Mouse (Mus musculus) CH12F3 (cell line): ENCODE results near the gene Paqr8.

Experiments
- in situ Hi-C: fragments of 300-500 bp; cut with MboI; formaldehyde crosslinking; loops from 2 replicates; pipeline ENCODE4 v1.14.3; 2020; ENCODE audit warnings: low sequenced_read_pairs

Paqr8 gene

DNA sequence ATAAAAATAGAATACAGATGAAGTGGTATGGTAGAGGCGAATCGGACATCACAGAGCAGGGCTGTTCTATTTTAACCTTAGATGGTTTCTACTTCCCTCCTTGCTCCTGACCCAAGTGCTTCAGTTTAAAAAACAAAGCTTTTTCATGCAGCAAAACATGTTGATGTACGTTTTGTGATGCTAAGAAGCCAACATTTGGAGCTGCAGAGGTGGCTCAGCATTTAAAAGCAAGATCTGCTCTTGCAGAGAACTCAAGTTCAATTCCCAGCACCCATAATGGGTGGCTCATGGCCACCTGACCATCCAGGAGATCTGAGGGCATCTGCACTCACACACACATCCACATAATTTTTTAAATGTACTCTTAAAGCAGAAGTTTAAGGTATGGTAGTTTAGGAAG, 64.5 kb downstream of the Paqr8 start:
- in situ Hi-C loops: no loop called here

DNA sequence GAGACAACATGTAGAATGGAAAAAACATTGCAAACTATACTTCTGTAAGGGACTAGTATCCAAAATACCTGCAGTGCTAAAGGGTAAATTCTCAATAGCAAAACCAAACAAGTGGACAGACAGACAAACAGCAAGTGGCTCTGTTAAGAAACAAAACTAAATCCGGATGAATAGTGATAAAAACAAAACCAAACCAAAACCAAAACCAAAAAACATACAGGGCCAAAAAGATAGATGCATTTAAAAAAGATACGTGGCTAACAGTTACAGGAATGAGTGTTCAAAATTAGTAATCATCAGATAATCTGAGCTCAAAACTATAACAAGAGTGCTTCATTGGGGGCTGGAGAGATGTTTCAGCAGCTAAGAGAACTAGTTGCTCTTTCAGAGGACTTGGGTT, 79.2 kb downstream of the Paqr8 start:
- in situ Hi-C loops: no loop called here

DNA sequence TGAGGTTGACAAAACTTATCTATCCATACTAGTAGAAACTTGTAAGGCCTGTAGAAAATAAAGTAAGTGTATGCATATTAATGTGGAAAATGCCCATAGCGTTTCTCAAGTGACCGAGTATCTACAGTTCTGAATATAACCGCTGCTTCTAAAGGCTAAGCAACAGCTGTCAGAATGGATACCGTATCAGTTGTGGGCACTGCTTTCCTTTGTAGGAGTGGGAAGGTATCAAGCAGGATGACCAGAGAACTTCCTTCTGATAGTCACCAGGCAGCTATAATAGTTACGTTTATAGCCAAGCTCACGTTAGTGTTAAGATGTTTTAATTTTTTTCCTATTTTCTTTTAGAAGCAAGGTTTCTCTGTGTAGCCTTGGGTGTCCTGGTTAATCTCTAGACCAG, 83.0 kb downstream of the Paqr8 start:
- in situ Hi-C loops: no loop called here

DNA sequence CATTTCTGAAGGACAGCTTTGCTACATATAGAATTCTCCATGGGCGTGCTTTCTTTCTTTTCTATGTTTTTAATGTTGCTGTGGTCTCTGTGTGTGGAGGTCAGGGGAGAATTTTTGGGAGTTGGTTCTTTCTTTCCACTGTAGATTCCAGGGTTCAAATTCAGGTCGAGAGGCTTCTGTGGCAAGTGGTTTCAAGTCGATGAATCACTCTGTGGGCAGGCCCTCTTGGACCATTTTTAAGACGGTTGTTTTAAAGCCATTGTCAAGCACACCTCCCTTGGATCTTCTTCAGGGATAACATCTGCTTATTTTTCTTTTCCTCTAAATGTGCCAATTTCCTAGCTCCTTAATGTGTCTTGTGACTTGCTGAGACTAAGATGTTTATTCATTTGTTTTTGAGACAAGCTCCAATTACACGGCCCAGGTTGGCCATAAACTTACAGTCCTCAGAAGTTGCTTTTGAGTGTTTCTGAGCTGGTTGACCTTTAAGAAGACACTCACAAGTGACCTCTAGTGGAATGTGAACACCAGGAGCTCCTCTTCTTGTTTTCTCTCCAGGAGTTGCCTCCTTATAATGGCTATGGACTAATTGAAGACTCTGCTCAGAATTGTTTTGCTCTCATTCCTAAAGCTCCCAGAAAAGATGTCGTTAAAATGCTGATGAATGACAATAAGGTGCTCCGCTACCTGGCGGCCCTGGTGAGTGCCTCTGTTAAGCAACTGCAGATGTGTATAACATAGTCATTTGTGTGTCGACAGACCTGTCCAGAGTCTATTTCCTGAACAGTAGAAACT, 84.1 kb downstream of the Paqr8 start:
- in situ Hi-C loops: no loop called here

DNA sequence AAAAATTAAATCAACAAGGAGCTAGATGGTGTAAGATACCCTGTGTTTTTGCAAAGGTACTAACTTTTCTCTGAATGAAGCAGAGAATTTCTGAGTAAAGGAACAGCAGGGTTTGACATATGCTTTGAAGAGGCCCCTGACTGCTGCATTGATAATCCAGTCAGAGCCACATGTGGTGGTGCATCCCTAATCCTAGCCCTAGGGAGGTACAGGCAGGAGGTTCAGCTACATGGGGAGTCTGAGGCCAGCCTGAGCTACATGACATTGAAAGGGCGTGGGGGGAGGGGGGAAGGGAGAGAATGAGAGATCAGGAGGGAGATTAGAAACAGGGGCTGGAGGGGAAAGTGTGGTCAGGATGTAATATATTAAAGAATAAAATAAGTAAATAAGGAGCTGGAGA, 90.1 kb downstream of the Paqr8 start:
- in situ Hi-C loops: no loop called here

DNA sequence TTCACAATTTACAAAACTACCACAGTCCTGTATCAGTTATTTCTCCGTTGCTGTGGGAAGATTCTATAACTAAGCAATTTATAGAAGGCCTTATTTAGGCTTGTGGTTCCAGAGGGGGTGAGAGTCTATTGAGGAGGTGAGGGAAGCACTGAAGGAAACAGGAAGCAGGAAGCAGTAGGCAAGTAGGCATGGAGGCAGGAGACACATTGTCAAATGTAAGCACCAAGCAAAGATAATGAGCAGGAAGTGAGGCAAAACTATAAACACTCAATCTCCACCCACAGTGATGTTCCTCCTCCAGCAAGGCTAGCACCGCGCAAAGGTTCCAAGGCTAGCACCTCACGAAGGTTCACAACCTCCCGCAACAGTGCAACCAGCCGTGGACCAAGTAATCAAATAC, 91.4 kb downstream of the Paqr8 start:
- in situ Hi-C loops: no loop called here

DNA sequence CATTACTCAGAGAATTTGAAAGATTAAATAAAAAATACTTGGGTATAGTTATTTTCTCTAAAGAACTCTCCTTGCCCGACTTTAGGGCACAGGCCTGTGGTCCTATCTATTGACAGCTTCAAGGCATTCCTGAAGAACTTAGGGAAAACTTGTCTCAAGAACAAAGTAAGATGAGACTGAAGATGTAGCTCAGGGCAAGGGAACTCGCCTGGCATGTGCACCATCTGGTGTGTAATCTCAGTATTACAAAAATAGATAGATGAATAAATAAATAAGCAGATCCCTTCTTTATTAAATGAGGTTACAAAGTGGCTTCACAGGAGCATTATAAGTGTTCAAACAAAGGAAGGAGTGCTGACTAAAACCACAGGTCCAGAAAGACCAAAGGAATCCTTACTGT, 93.7 kb downstream of the Paqr8 start:
- in situ Hi-C loops: no loop called here

DNA sequence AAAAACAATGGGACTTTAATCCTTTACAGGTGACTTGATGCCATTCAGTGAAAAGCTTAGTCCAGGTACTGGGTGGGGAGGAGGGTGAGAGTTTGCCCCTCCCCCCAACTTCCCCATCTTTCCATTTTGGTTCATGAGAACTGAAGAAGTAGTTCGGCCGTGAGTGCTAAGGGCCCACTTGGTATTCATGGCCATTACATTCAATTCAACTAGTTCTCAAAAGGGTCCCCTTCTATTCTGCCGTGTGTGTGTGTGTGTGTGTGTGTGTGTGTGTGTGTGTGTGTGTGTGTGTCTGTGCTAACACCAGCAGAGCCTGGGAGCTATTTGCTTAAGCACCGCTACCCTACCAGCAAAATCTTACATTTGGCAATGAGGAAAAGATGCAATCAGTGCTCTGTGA, 94.2 kb downstream of the Paqr8 start:
- in situ Hi-C loops: no loop called here

DNA sequence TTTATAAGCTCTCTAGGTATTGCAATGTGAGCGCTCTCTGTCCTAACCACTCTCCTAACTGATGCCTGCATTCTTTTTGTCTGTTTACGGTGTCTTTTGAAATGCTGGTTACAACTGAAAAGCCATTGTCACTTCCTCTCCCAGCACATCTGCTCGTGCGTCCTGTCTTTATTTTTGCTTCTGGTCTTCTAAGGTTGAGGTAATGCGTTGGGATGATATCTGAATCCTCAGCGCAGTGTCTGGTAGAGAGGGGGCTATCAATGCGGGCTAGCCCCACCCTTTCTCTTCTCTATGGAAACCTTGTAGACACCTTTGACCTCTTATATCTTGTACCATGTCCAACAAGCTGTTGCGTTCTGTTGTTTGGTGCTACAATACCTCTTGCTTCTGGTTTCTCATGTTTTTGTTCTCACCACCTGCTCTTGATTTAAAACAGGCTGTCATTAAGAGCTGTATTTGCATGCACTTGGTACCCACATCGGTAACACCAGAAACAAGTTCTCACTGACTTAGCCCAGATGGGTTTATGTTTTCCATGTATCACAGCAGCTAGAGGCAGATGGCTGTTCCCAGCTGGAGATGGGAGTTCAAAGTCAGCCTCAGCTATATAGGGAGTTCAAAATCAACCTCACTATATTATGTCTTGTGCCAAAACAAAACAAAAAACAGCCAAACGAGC, 96.1 kb downstream of the Paqr8 start:
- in situ Hi-C loops: no loop called here
